Mouse (Mus musculus): ENCODE results near the gene Hoxa13.

DNA sequence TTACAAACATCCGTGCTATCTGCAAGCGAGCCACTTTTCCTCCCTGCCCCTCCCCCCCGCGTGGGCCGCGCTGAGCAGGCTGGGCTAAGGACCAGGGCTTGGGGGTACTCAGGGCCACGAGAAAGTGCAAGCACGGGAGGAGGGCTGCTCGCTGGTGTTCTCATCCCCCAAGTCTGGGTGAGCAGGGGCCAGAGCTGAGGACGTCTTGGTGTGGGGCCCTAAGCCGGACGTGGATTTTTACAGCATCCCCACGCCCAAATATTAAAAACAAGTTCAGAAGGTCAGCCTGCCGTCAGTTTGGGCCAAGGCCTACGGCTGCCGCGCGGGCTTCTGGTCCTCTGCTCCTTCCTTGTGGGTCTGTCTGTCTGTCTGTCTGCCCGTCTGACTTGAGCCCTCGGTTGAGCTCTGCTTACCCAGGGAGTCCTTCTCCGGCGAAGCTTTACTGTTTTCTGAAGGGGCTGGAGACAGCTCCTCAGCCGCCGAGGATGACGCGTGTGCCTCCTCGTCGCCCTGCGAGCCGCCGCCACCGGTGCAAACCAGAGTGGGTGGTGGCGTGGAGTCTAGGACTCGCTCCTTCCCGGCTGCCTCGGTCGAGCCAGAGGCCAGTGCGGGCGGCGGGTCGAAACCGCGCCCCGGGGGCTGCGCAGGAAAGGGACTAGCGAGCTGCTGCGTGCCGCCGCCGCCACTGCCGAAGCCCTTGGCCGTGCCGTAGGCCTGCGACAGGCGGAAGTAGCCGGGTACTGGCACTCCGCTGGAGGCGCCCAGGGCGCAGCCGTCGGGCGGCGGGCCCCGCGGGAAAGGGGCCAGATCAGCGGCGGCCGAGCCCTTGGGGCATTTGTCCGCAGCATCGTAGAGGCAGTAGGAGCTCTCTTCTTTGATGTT is 26.9 kb downstream of the Hoxa13 start:
- TF ChIP-seq POLR2A (IDR thresholded peaks at IDR 0.05; ENCODE audit: insufficient read depth, low read depth, low read length) (no peak), CTCF (IDR thresholded peaks at IDR 0.05) (no peak)
